Mouse (Mus musculus): ENCODE results near the gene Ttc39a. TPM values are rescaled to one million over a fixed set of nuclear protein-coding genes. Genes with fewer than 3 reads are reported as not detected.

The Ttc39a gene
- polyA plus RNA-seq, 1 experiment = 4.3 TPM

Other genes with a start within 250 kb of the Ttc39a start
- gene Osbpl9, start 204.4 kb upstream of the Ttc39a start, polyA plus RNA-seq (2012; rRNA removed) = 60.5 and 70.6 TPM in 2 replicates
- gene Calr4, start 172.1 kb upstream of the Ttc39a start, polyA plus RNA-seq (2012; rRNA removed) = 0.76 and 1.1 TPM in 2 replicates
- gene Eps15, start 126.4 kb upstream of the Ttc39a start, polyA plus RNA-seq (2012; rRNA removed) = 119 and 124 TPM in 2 replicates
- 169 and 170 TPM in 2 replicates for gene Rnf11, start 78.1 kb downstream of the Ttc39a start, polyA plus RNA-seq (2012; rRNA removed)
- gene 4930522H14Rik, start 124.7 kb downstream of the Ttc39a start, polyA plus RNA-seq (2012; rRNA removed) = not detected in 2 replicates

Measured in frontal cortex, adult 2 months (tissue).